Mouse (Mus musculus) hindbrain, embryonic 13.5 days (tissue): Measurements from ENCODE around the gene Fastkd5. TPM values are rescaled to one million over a fixed set of nuclear protein-coding genes. Genes with fewer than 3 reads are reported as not detected.
A peak's percentile ranks its signal among the peaks of the same experiment; 100 is the strongest.
"Not testable (repeated sequence)": the region's sequence is repeated elsewhere in the genome, so short reads cannot be mapped to it uniquely, and the experiment has no call there.

ENCODE experiments used
- ATAC-seq: fragments of 200-750 bp; cut with Nextera tagmentation; 2 replicates; pipeline ENCODE4 v1.8.0; 2017; ENCODE audit warnings: moderate TSS enrichment; ENCODE audit not compliant: low FRiP score
- H3K27ac ChIP-seq: fragments of 300-500 bp; sonication (generic); 2 replicates; pipeline ENCODE4 v1.5.1; 2015; ENCODE audit warnings: inconsistent platforms, mild to moderate bottlenecking, moderate library complexity
- H3K27me3 ChIP-seq: fragments of 300-500 bp; sonication (generic); 2 replicates; pipeline ENCODE4 v1.6.1; 2015; ENCODE audit warnings: mild to moderate bottlenecking, inconsistent platforms
- H3K36me3 ChIP-seq: fragments of 300-500 bp; sonication (generic); 2 replicates; pipeline ENCODE4 v1.6.1; 2015; ENCODE audit warnings: mild to moderate bottlenecking, inconsistent platforms
- H3K4me1 ChIP-seq: fragments of 300-500 bp; sonication (generic); replicated peaks from 2 replicates; pipeline ENCODE4 v1.6.1; 2015; ENCODE audit warnings: inconsistent platforms
- H3K4me2 ChIP-seq: fragments of 300-500 bp; sonication (generic); 2 replicates; pipeline ENCODE4 v1.6.1; 2015; ENCODE audit warnings: inconsistent platforms, mild to moderate bottlenecking, moderate library complexity
- H3K4me3 ChIP-seq: fragments of 300-500 bp; sonication (generic); 2 replicates; pipeline ENCODE4 v1.5.1; 2015; ENCODE audit warnings: mild to moderate bottlenecking, inconsistent platforms
- H3K9ac ChIP-seq: fragments of 300-500 bp; sonication (generic); 2 replicates; pipeline ENCODE4 v1.6.1; 2015; ENCODE audit warnings: mild to moderate bottlenecking, inconsistent platforms
- H3K9me3 ChIP-seq: fragments of 300-500 bp; sonication (generic); 2 replicates; pipeline ENCODE4 v1.6.1; 2016; ENCODE audit warnings: inconsistent platforms
- WGBS: fragments of 180-500 bp; shearing (Covaris S2); methylation state at CpG from one replicate; pipeline ENCODE4 v1.1.7; 2015; 5-methylcytosine and 5-hydroxymethylcytosine counted together
- polyA plus RNA-seq: library from polyadenylated mRNA; unstranded; fragments of >200 nt; fragmentation: Nextera tagmentation; extraction: Ambion mirVana; gene quantifications from 2 replicates; pipeline ENCODE4 v1.2.1, GENCODE M21; 2015

The Fastkd5 gene
- polyA plus RNA-seq, 1 experiment from 2014 or later, result 12.9 TPM

GRCm38 (mm10) chr2:130586016-130586415 is 43.8 kb downstream of the Fastkd5 start:
- Histone ChIP-seq H3K27me3 (peaks cover 33% of the 10 kb centered on the region), H3K36me3 (peaks cover 10% of the 10 kb centered on the region), H3K9me3 (no peaks in the 10 kb centered on the region), H3K4me1 (peaks cover 3% of the 10 kb centered on the region), H3K9ac (no peak overlapping the region), H3K27ac (no peak overlapping the region), H3K4me2 (no peak overlapping the region), H3K4me3 (no peak overlapping the region)
- 87% methylated on average over 6 of the region's 6 CpGs for WGBS
- ATAC-seq, result no peak

GRCm38 (mm10) chr2:130583902-130584560 is 45.8 kb downstream of the Fastkd5 start:
- Histone ChIP-seq H3K4me1 (peaks cover 12% of the 10 kb centered on the region), H3K9me3 (no peaks in the 10 kb centered on the region), H3K27ac (no peak overlapping the region), H3K4me2 (no peak overlapping the region), H3K27me3 (peaks cover 53% of the 10 kb centered on the region), H3K9ac (no peak overlapping the region), H3K36me3 (no peaks in the 10 kb centered on the region), H3K4me3 (no peak overlapping the region)
- ATAC-seq, result no peak
- 79% methylated on average over 10 of the region's 10 CpGs for WGBS

- no peak for ATAC-seq
- H3K4me1 ChIP-seq, result peaks cover 15% of the 10 kb centered on the region
- H3K9me3 ChIP-seq, result no peaks in the 10 kb centered on the region
- H3K27ac ChIP-seq, result no peak within 1 kb of the TSS
- peaks cover 67% of the 10 kb centered on the region for H3K27me3 ChIP-seq
- H3K36me3 ChIP-seq, result no peaks in the 10 kb centered on the region
- H3K9ac ChIP-seq, result no peak within 1 kb of the TSS
- 0 out of 2 replicates have a peak within 1 kb of the TSS, but pooled peaks have one; percentile 31 for H3K4me3 ChIP-seq
- no peak within 1 kb of the TSS for H3K4me2 ChIP-seq
- 36% methylated on average over 10 of the region's 10 CpGs for WGBS
Measured at GRCm38 (mm10) chr2:130582552-130582951, 47.3 kb downstream of the Fastkd5 start, which contains the start of gene Avp. Avp (minus strand) TSS chr2:130582554.

GRCm38 (mm10) chr2:130581201-130581600 is 48.6 kb downstream of the Fastkd5 start:
- no peaks in the 10 kb centered on the region for H3K9me3 ChIP-seq
- H3K4me1 ChIP-seq, result peaks cover 29% of the 10 kb centered on the region
- no peak overlapping the region for H3K9ac ChIP-seq
- ATAC-seq, result no peak
- no peaks in the 10 kb centered on the region for H3K36me3 ChIP-seq
- H3K27ac ChIP-seq, result no peak overlapping the region
- peak overlapping the region; percentile 49 for H3K4me2 ChIP-seq
- H3K27me3 ChIP-seq, result peaks cover 81% of the 10 kb centered on the region
- H3K4me3 ChIP-seq, result peak overlapping the region; percentile 31
- WGBS, result 3% methylated on average over 16 of the region's 16 CpGs

- no peak for ATAC-seq
- no peak overlapping the region for H3K9ac ChIP-seq
- H3K27ac ChIP-seq, result no peak overlapping the region
- no peak overlapping the region for H3K4me2 ChIP-seq
- no peaks in the 10 kb centered on the region for H3K9me3 ChIP-seq
- peaks cover 32% of the 10 kb centered on the region for H3K4me1 ChIP-seq
- peak overlapping the region; percentile 11; the same call in 1 of the 2 replicates for H3K4me3 ChIP-seq
- 2% methylated on average over 8 of the region's 8 CpGs for WGBS
- peaks cover 95% of the 10 kb centered on the region for H3K27me3 ChIP-seq
- no peaks in the 10 kb centered on the region for H3K36me3 ChIP-seq
Measured at GRCm38 (mm10) chr2:130579791-130580190, 50.0 kb downstream of the Fastkd5 start.

- no peak for ATAC-seq
- no peak overlapping the region for H3K9ac ChIP-seq
- H3K4me1 ChIP-seq, result peaks cover 32% of the 10 kb centered on the region
- WGBS, result 12% methylated on average over 10 of the region's 11 CpGs
- H3K27me3 ChIP-seq, result peaks cover 96% of the 10 kb centered on the region
- H3K4me3 ChIP-seq, result no peak overlapping the region
- no peaks in the 10 kb centered on the region for H3K9me3 ChIP-seq
- H3K4me2 ChIP-seq, result no peak overlapping the region
- H3K27ac ChIP-seq, result no peak overlapping the region
- H3K36me3 ChIP-seq, result no peaks in the 10 kb centered on the region
Measured at GRCm38 (mm10) chr2:130578148-130578547, 51.7 kb downstream of the Fastkd5 start.

GRCm38 (mm10) chr2:130577632-130578031 is 52.2 kb downstream of the Fastkd5 start:
- WGBS, result 2% methylated on average over 12 of the region's 12 CpGs
- Histone ChIP-seq H3K9me3 (no peaks in the 10 kb centered on the region), H3K4me2 (no peak overlapping the region), H3K4me3 (peak overlapping the region; percentile 14; the same call in 1 of the 2 replicates), H3K9ac (no peak overlapping the region), H3K4me1 (peaks cover 32% of the 10 kb centered on the region), H3K36me3 (no peaks in the 10 kb centered on the region), H3K27me3 (peaks cover 91% of the 10 kb centered on the region), H3K27ac (no peak overlapping the region)
- ATAC-seq, result no peak

DNA sequence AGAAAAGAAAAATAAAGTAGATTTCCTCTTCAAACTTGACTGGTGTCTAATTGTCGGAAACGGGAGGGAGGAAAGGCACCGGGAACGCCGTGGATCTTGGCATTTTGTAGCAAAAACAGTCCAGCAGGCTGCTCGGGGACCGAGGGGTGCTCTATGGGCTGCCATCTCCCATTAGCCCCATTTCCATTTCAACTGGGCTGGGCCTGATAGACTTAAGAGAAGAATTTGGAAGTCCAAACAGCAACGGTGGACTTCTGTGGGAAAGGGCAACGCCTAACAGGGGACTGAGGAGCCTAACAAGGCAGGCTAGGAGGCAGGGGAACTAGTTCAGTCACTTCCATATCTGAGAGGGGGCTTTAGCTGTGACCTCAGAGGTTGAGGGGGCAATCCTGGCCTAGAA is 52.8 kb downstream of the Fastkd5 start:
- Histone ChIP-seq H3K27me3 (peaks cover 85% of the 10 kb centered on the region), H3K4me2 (peak overlapping the region; percentile 52)

GRCm38 (mm10) chr2:130576564-130576963 is 53.3 kb downstream of the Fastkd5 start:
- H3K36me3 ChIP-seq, H3K27ac ChIP-seq, ATAC-seq, H3K9me3 ChIP-seq: not testable (repeated sequence)
- Histone ChIP-seq H3K4me1 (peaks cover 32% of the 10 kb centered on the region), H3K9ac (peak overlapping the region; percentile 60; the same call in 1 of the 2 replicates), H3K4me2 (peak overlapping the region; percentile 52), H3K27me3 (peaks cover 80% of the 10 kb centered on the region), H3K4me3 (peak overlapping the region; percentile 35)
- WGBS, result 1% methylated on average over 31 of the region's 32 CpGs

More for the DNA sequence above, 52.8 kb downstream of the Fastkd5 start:
- no peaks in the 10 kb centered on the region for H3K36me3 ChIP-seq
- WGBS, result 5% methylated on average over 9 of the region's 9 CpGs
- ATAC-seq, result no peak
- no peak overlapping the region for H3K9ac ChIP-seq
- H3K27ac ChIP-seq, result no peak overlapping the region
- no peaks in the 10 kb centered on the region for H3K9me3 ChIP-seq
- peaks cover 32% of the 10 kb centered on the region for H3K4me1 ChIP-seq
- peak overlapping the region; percentile 35; the same call in 1 of the 2 replicates for H3K4me3 ChIP-seq

GRCm38 (mm10) chr2:130575873-130576272 is 54.0 kb downstream of the Fastkd5 start, which contains the start of gene Oxt:
Oxt (plus strand) TSS chr2:130576173.
- WGBS, result 38% methylated on average over 9 of the region's 9 CpGs
- H3K27ac ChIP-seq, result no peak within 1 kb of the TSS
- H3K4me3 ChIP-seq, result peak within 1 kb of the TSS; percentile 35
- no peaks in the 10 kb centered on the region for H3K9me3 ChIP-seq
- H3K36me3 ChIP-seq, result no peaks in the 10 kb centered on the region
- H3K4me2 ChIP-seq, result peak within 1 kb of the TSS; percentile 52
- no peak for ATAC-seq
- peak within 1 kb of the TSS; percentile 60; the same call in 1 of the 2 replicates for H3K9ac ChIP-seq
- peaks cover 74% of the 10 kb centered on the region for H3K27me3 ChIP-seq
- H3K4me1 ChIP-seq, result peaks cover 27% of the 10 kb centered on the region

- Histone ChIP-seq H3K9ac (no peak overlapping the region), H3K36me3 (no peaks in the 10 kb centered on the region), H3K9me3 (no peaks in the 10 kb centered on the region), H3K27ac (no peak overlapping the region), H3K4me1 (peaks cover 19% of the 10 kb centered on the region), H3K4me2 (no peak overlapping the region), H3K27me3 (peaks cover 64% of the 10 kb centered on the region), H3K4me3 (no peak overlapping the region)
- ATAC-seq, result no peak
- 80% methylated on average over 5 of the region's 5 CpGs for WGBS
Measured at GRCm38 (mm10) chr2:130574960-130575359, 54.9 kb downstream of the Fastkd5 start.

DNA sequence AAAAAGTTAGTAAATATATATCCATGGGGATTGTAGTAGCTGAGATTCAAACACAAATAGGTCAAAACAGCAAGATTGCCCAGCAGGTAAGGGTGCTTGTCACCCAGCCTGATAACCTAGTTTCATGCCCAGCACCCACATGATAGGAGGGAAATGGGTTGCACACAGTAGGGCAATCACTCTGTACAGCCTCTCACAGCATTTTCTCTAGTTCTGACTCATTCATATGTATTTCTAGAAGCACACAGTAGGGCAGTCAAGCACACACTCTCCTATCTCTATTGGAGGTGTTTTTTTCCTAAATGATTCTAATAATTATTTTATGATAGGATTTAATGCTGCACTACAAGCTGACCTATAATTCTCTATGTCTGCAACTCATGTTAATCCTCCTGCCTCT is 59.9 kb downstream of the Fastkd5 start:
- H3K4me3 ChIP-seq, result no peak overlapping the region
- H3K4me2 ChIP-seq, result no peak overlapping the region
- H3K27ac ChIP-seq, result no peak overlapping the region
- no peak for ATAC-seq
- peaks cover 14% of the 10 kb centered on the region for H3K27me3 ChIP-seq
- no peak overlapping the region for H3K9ac ChIP-seq
- peaks cover 9% of the 10 kb centered on the region for H3K4me1 ChIP-seq
- H3K36me3 ChIP-seq, result peaks cover 23% of the 10 kb centered on the region
- no peaks in the 10 kb centered on the region for H3K9me3 ChIP-seq

DNA sequence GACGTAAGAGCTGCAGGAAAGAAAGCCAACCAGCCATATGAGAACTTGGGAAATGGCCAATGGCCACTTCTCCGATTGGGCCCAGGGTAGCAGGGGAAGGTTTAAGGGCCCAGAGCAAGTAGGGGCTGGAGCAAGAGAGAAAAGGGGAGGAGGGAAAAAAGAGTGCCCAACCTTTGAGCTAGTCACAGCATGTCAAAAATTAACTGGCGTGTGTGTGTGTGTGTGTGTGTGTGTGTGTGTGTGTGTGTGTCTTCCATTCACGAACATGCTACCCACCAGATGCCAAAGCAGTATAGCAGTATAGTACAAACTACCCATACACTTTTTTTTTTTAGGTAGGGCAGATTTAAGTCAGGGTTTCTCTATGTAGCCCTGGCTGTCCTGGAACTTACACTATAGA is 60.9 kb downstream of the Fastkd5 start:
- Histone ChIP-seq H3K4me2 (no peak overlapping the region), H3K9ac (no peak overlapping the region), H3K9me3 (no peaks in the 10 kb centered on the region), H3K36me3 (peaks cover 23% of the 10 kb centered on the region), H3K4me3 (no peak overlapping the region), H3K4me1 (peaks cover 18% of the 10 kb centered on the region), H3K27ac (no peak overlapping the region), H3K27me3 (peaks cover 6% of the 10 kb centered on the region; the same call in 1 of the 2 replicates)
- no peak for ATAC-seq
- 93% methylated on average over 4 of the region's 4 CpGs for WGBS
